Mouse (Mus musculus) CD8-positive naive resting alpha-beta T cell, adult 57 days (primary cell): ENCODE measurements around the gene Otulin. TPM values are rescaled to one million over a fixed set of nuclear protein-coding genes. Genes with fewer than 3 reads are reported as not detected.

Source experiments
- total RNA-seq: library from RNA; stranded (reverse); gene quantifications from one replicate; pipeline ENCODE4 v1.2.4, GENCODE M21; 2023

The Otulin gene
- 72.6 TPM for total RNA-seq

DNA sequence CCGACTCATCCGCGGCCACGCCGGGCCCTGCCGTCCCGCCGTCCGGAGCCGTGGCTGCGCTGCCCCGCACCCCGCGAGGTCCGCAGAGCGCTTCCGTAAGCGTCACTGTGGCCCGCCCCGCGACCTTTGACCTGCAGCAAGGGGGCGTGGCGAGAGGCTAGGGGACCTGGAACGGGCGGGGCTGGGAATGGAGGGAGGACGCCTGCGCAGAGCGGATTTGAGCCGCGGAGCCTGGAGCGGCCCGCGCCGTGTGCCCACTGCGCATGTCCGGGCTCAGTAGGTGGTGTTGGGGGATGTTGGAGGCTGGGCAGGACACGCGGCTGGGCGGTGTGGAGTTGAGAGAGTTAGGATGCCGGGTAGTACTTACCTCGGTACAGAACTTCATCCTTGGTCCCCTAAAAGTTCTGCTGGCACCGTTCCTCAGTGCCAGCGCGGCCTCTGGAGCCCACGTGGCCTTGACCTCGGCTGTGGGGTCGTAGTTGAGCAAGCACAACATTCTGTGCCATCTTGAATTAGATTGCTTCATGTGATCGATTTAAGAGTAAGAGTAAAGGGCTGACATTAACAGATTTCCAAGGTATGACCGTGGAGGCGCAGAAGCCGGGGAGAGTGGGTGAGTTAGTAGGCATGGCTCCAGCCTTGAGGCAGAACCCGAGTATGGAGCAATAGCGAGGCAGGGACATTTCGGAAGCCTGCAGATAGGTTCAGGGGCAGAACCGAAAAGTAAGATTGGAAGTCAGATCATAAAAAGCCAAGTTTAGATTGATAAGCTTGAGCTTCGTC is at the start of gene Otulin:
Otulin (minus strand) TSS at position 93 of the 783 bp plus-strand sequence.

Other genes with a start within 250 kb of the Otulin start
- gene Ank, start 164.0 kb downstream of the Otulin start, total RNA-seq = 22.3 TPM
- gene Otulinl, start 50.9 kb upstream of the Otulin start, total RNA-seq = 176 TPM